Mouse (Mus musculus): Measurements from ENCODE around the gene Jup.

Gene Jup

DNA sequence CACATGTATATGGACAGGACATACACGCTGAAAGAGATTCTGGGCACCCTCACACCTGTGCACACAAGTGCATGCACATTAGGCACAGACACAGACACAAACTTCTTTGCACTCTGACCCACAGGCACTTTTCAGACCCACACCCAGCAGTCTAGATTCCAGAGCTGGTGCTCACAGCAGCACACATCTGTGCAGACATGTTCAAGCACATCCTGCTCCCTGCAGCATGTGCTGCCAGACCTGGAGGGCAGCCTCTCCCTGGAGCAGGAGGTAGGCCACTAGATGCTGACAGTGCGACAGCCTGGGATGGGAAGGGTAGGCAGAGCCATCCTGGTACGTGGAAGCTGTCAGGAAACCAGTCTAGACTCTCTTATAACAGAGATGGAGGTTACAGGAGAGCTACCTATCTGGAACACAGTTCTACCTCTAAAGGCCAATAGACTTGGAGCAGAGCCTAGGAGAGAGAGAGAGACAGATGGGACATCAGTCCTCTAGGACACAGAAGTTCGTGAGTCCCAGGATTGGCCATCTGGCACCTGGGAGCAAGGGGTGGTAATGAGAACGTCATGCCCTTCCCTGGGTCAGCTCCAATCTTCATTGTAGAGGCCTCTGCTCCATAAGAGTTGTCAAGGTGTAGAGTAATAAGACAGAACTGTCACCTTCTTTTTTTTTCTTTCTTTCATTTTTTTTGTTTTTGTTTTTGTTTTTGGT, 9.6 kb upstream of the Jup start:
- no peak for DNase-seq

DNA sequence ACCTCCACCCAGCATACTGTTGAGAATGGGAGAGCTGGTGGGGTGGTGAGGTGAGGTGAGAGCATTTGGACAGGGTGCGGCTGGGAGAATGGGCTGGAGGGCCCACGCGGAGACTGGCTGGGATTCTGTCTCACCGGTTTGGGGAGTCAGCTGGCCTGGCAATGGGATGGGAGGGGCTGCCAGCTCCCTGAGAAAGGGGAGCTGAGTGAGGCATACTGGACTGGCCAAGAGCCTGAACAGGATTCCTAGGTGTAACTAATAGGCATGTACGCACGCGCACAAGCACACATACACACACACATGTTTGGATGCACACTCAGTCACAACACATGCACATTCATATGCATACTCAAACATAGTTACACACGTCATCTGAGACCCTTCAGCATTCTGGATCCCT, 8.7 kb upstream of the Jup start:
- no peak for DNase-seq

DNA sequence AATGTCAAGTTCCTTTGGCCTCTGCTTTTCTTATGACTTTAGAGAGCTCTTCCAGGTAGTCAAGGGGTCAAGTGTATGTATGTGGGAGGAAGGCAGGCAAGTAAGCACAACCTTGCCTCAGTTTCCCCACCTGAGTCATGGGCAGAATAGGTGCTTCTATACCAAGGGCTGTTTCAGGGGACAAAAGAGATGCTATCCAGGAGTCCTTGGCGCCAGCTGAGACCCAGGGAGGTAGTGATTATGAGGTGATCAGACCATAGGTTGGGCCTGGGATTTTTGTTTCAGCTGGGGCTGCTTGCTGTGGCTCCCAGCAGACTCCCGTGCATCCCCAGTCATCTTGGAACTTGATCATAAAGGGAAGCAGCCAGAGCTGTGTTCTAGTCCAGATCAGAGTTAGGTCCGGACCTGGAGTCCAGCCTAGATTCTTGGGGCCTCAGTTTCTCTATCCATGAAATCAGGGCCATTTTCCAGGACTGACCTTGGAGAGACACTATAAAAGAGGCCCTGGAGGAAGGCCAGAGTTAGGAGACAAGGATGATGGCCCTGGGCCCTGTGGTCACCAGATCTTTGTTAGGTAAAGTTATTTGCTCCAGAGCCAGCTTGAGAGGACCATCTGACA, 7.0 kb upstream of the Jup start:
- DNase-seq: no peak

DNA sequence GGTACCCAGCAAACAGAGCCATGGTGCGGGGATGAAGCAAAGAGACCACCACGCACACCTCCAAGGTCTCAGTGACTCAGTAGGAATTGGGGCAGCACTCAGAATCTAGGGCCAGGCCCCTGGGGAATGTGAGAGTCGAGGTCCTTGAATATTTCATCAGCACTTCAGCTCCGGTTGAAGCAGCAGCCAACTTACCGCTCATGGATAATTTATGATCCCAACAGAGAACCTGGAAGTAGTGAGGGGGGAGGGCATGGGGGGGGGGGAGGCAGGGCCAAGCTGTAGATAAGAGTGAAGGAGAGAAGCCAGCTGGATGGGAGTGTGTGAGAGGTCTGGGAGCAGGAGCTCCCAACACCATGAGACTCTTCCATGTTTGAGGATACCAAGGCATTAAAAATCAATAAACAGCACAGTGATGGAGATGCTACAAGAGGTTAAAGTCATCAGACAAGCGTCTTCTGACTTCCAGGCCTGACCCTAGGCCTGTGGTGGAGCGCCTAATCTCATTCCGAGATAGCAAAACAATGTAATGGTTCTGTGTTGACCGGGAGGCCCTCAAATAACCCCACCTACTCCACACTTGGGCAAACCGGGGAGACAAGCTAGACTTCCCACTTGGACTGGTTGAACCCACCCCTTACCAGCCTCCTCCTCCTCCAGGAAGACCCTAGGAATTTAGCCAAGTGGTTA, 6.0 kb upstream of the Jup start:
- DNase-seq: no peak

DNA sequence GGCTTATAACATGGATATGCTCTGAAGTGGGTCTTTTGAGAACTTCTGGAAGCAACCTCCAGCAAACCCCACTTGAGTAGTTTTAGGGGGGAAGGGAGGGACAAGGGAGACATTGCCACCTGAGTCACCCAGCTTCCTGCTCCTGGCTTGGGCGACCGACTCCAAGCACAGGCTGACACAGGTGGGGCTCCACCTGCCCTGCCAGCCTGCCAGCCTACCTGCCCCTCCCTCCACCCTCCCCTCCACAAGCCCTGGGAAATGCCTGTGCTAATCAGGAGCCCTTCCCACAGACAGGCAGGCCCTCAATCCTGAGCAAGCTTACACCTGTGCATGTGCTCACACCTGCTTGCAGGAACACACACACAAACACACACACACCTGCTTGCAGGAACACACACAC, 5.1 kb upstream of the Jup start:
- no peak for DNase-seq

DNA sequence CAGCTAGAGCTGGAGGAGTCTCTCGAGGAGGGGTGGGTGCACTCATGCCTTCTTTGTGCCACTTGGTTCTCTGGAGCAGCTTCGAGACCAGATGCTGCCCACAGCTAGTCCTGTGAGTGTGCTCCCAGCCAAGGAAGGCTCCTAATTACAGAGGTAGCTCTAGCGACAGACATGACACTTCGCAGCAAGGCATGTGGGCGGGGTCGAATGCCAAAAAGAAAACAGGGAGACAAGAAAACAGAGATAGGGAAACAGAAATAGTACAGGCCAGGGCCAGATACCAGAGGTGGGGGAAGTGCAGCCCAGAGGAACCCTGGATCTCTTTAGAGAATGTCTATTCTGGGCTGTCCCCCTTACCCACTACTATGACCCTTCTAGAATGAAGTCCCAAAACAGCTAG, 4.7 kb upstream of the Jup start:
- DNase-seq: no peak

DNA sequence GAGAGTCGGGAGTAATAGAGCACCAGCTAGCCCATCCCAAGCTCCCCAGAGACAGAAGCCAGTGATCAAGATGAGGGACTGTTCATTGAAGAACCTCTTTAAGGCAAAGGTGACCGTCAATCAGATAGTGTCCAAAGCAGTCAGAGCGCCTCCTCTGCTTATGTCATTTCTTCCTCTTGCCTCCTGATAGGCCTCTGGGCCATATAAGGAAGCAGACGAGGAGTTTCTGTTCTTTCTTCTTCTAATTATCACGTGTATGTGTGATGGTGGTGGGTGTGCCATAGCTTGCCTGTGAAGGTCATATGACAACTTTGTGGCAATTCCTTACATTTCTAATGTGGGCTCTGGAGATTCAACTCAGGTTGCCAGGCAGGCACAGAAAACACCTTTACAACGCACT, 3.3 kb upstream of the Jup start:
- DNase-seq: no peak

DNA sequence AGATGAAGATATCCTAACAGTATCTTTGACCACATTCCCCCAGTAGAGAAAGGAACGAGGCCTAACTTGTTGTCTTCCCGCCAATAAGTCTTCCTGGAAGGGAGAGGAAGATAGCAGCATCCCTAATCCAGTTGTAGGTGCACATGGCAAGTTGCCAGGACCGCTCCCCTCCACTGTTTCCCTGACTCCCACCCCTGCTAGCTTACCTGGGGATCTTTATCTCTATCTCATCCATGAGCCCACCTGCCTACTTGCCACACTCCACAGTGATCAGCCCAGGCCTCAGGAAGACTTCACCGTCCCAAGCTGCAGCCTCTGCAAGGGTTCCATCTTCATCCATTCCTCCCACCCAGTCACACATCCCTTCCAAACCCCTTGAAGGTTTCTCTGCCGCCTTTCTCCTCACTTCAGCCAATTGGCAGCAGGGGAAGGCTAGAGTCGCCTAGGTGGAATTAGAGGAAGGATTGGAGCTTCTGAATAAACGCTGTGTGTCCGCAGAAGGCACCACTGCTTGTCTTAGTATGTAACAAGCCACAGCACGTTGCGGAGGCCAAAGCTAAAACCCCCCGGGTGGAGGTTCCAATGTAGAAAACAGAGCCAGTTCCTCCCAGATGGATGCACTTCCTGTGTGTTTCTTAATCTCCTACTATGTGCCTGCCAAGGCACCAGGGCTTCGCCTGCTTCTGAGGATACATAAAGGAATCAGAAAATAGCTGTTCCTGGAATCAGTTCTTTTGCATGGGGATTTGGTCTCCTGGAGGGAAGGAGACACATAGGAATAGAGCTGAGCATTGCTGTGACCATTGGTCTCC, 2.4 kb upstream of the Jup start:
- no peak for DNase-seq

DNA sequence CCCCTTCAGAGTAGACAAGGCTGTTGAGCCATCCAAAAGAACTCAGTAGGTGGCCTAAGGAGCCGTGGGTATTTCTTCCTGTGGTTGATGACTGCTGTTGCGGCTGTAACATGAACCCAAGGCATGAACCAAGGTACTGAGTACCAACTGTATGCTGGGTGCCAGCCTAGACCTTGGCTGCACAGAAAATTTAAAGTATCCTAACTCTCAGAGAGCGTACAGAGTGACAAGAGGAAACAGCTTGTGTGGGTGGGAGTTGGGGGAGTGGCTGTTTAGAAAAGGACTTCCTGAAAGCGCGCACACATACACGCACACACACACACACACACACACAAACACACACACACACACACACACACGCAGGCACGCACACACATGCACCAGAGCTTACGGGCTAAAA, 1.8 kb upstream of the Jup start:
- no peak for DNase-seq

DNA sequence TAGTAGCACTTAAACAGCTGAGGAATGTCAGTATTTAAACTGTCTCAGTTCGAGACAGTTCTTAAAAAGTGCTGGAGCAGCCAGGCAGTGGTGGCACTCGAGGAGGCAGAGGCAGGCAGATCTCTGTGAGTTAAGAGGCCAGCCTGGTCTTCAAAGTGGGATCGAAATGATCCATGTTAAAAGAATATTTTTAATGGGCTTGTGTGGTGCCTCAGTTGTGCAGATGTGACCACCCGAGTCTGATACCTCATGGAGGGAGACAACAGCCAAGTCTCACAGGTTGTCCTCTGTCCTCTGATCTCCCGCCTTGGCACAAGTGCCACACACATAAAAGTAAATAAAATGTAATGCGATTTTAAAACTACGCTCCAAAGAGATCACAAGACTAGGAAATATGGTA, 954 bp upstream of the Jup start:
- DNase-seq: no peak

DNA sequence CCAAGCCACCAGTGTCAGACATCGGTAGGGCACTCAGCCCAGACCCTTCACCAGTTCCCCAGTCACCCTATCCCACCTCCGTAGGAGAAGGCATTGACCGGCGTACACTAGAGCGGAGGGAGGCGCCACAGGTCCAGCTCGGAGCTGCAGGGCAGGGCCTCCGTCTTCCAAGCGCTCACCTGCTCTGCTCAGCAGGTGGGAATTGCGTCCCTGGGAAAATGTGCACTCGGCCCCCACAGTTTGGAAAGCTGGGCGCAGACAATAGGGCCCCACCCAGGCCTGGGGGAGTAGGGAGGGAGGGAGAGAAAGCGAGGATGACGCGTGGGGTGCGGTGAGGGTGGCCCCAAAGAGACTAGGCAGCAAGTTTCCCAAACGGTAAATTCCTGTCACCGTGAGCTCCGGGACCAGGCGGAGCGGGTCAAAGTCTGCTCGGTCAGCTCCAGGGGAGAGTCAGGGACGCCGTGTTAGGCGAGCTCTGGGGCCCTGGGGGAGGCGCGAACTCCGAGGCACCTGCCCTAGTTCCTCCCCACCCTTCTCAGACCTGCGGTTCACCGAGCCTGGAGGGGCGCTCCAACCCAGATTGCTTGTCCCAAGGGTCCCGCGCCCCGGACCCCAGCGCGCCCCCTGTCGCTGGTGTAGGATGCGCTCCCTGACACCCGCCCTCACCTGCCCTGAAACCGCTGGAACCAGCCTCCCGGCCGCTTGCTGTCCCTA, 520 bp downstream of the Jup start:
- no peak for DNase-seq

DNA sequence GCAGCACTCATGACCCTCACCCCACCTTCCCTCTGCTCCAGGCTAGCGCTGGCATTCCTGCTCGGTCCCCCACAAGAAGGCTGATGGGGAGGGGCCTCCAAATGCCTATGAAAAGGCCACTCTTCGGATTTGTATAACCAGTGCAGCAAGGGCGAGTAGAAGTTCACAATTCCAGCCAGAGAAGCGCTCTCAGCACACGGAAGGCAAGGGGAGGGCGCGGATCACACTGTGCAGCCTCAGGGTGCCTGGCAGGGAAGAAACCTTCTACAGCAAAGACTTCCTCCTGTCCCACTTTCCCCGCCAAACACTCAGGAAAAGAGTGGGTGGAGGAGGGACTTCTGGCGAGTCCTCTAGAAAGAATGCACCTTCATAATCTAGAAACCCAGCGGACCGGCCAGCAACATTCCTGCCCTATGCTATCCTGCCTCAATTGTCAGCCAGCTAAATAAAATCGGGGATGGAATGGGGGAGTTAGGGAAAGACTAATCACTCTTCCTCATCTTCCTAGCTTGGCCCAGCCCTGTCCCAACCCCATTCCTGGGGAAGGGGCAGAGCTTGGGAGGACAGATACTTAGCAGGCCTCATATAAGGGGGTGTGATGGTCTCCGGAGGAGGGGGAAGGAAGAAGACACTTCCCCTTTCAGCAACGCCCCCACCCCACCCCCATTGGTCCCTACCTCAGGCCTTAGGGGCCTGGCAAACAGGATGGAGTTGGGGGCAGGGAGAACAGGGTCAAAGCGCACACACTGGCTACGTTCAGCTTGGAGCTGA, 1.5 kb downstream of the Jup start:
- no peak for DNase-seq

DNA sequence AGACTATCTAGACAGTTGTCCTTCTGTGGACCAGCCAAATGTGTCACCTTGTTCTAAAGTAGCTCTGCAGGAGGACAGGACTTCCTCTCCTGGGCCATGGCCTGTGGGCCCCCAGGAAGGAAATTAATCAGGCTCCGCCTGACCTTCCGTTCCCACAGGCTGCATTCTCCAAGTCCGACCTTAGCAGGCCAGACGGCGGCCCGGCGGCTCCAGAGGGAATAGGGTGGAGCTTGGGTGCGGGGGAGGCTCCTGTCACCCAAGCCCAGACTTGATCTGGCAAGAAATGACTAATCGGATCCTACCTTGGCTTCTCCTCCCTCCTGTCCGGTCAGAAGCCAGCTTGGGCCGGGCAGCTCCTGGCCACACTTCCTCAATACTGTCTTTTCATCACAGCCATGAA, 2.4 kb downstream of the Jup start:
- DNase-seq: no peak

DNA sequence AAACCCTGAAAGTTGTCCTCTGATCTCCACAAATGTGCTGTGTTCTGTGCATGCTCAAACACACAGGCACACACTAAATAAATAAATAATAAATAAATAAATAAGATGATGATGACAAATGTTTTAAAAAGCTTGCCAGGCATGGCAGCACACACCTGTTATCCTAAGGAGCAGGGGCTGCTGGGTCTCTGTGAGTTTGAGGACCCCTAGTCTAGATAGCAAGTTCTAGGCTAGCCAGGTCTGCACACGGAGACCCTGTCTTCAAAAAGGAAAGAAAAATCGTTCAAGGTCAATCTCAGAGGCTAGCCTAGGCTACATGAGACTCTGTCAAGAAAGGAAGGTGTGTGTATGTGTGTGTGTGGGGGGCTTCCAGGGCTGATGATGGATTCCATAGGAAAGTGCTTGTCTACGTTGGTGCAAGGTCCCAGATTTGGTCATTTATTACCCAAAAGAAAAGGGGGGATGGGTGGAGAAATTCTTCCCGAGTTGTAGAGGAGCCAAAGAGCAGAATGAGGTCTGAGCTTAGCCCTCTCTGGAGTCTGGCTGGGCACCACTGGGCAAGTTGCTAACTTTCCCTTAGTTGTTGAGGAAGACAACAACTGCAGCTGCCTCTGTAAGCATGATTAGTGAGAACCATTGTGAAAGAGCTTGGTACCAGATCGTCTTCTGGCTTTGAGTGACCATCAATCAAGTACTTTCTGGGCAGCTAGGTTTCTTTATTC, 3.0 kb downstream of the Jup start:
- no peak for DNase-seq

DNA sequence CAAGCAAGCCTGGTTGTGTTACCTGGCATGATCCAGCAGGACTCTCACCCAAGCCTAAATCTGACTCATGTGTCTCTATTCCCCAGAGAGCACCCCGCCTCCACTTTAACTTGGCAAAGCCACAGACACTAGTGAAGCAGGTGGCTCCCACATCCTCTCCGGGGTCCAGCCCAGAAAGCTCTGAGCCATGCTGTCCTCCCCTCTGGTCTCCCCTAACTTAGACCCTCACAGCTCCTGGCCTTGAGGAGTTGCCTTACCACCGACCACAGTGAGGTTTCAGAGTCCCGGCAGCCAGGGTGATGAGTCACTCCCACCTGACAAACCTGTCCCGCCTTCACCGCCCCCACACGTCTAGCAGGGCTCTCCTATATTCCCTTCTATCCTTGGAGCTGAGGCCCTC, 3.8 kb downstream of the Jup start:
- no peak for DNase-seq

DNA sequence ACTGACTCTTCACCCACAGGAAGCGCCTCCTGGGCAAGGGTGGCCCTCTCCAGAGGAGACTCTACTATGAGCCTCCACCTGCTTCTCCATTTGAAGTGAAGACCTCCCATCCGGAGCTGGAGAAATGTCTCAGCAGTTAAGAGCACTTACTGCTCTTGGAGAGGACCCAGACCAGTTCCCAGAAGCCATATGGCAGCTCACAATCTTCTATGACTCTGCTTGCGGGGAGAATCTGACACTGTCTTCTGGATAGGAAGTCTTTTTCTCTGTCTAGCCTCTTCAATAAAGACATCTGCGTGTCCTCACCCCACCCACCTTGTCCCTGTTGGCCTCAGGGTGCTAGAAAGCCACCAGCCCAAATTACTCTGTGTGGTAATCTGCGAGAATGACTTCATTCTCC, 4.6 kb downstream of the Jup start:
- DNase-seq: no peak

DNA sequence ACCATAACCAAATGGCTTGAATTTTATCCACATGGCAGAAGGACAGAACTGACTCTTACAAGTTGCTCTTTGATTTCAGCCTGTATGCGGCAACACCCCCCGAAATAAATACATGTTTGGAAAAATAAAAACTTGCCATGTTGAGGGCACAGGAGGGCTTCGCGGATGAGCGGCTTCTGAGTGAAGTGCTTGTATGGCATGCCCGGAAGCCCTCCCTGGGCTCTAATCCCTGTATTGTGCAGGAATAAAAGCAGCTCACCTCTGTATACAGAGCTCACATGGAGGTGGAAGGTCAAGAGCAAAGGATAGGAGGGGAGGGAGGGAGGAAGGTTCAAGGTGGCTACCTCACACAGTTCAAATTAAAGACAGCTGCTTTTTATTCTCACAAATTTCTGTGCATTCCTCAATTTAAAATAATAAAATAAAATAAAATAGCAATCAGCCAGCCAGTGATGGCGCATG, 5.6 kb downstream of the Jup start:
- no peak for DNase-seq

DNA sequence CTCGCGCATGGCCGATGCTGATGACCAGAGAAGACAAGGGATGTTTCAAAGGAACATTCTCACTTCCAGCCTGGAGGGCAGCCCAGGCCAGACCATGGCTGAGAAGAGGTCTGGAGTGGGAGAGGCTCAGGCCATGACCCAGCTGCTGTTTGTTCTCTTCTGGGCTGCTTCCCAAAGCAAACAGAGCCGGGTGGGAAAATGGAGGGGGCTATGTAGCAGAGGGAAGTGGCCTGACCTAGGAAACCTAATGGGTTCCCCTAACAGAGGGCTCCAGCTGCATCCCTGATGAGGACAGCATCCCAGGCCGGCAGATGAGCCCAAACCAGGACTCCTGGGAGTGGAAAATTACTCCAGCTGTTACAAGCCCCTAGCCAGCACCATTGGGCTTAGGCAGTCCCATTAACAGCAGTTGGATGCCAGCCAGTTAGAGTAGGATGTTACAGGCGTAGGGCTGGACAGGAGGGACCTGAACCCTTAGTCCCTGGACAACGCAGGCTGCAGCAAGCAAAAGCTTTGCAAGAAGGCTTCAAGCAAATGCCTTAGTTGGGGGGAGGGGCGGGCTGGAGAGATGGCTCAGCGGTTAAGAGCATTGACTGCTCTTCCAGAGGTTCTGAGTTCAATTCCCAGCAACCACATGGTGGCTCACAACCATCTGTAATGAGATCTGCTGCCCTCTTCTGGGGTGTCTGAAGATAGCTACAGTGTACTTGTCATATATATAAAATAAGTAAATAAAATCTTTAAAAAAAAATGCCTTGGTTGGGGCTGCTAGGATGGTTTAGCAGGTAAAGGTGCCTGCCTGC, 6.3 kb downstream of the Jup start:
- DNase-seq: no peak

DNA sequence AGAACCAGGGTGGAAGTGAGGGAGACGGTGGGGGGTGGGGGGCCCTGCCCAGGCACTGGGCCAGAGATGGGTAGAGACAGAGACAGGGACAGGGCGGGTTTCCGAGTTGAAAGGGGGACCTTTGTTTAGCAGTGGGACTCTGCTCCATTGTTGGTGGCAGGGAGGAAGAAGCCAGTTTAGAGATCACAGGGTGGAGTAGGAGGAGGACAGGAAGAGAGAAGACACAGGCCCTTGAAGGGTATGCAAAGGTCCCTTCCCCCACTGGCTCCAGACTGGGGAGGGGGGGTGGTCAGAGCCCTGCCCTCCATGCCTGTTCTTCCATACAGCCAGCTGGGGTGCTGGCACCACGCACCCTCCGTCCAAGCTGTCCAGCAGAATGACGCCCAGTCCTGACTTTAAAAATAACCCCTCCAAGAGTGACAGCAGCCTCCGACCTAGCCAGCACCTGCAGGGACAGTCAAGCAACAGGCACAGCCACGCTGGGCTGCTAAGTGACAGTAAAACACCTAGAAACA, 7.6 kb downstream of the Jup start:
- DNase-seq: no peak

DNA sequence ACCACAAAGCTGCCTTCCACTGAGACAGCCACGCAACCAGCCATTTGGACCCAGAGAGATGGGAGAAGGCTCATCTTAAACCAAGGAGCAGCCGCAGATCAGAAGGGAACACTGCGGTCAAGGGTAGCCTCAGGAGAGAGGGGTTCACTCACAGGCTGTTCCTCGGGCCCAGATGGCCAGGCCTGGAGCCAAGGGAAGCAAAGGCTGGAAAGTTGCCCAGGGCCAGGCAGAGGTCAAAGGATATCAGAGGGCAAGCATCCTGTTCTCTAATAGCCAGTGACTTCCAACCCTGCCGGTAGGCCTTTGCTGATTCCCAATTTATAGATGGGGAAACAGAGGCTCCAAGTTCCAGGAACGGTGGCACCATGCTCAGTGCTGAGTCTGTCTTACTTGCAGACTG, 9.0 kb downstream of the Jup start:
- DNase-seq: no peak
